Mouse (Mus musculus) small intestine, adult 2 months (tissue): ENCODE data around the gene Pcgf2. TPM values are rescaled to one million over a fixed set of nuclear protein-coding genes. Genes with fewer than 3 reads are reported as not detected.
"Not testable (repeated sequence)": the region's sequence is repeated elsewhere in the genome, so short reads cannot be mapped to it uniquely, and the experiment has no call there.

Experiments used
- H3K27ac ChIP-seq: fragments of 200-500 bp; 2 replicates; pipeline ENCODE4 v1.5.1; 2012; ENCODE audit warnings: low read depth, low read length, control low read depth, inconsistent platforms; ENCODE audit not compliant: insufficient read depth
- H3K27me3 ChIP-seq: fragments of 200-500 bp; 2 replicates; pipeline ENCODE4 v1.6.1; 2012; ENCODE audit warnings: mild to moderate bottlenecking, moderate library complexity, low read length, inconsistent platforms; ENCODE audit not compliant: control insufficient read depth, insufficient read depth
- H3K36me3 ChIP-seq: fragments of 200-500 bp; 2 replicates; pipeline ENCODE4 v1.6.1; 2012; ENCODE audit warnings: mild to moderate bottlenecking, low read length, control low read depth, inconsistent platforms; ENCODE audit not compliant: control insufficient read depth, insufficient read depth
- H3K4me1 ChIP-seq: fragments of 200-500 bp; 2 replicates; pipeline ENCODE4 v1.6.1; 2012; ENCODE audit warnings: low read length, inconsistent platforms, mixed read lengths; ENCODE audit not compliant: control insufficient read depth, insufficient read depth, insufficient read length
- H3K4me3 ChIP-seq: fragments of 200-500 bp; 2 replicates; pipeline ENCODE4 v1.5.1; 2012; ENCODE audit warnings: low read depth, mild to moderate bottlenecking, control low read depth, inconsistent platforms, low read length, moderate library complexity
- CTCF ChIP-seq: fragments of 200-500 bp; IDR thresholded peaks from 2 replicates; pipeline ENCODE4 v1.5.1; 2012; ENCODE audit warnings: low read depth, mild to moderate bottlenecking, control low read depth, inconsistent platforms, low read length, moderate library complexity, mixed read lengths; ENCODE audit not compliant: insufficient replicate concordance, insufficient read length; ENCODE audit errors: extremely low read depth
- POLR2A ChIP-seq: fragments of 200-500 bp; IDR thresholded peaks from 2 replicates; pipeline ENCODE4 v1.6.1; 2012; ENCODE audit warnings: low read depth, mild to moderate bottlenecking, control low read depth, inconsistent platforms, low read length, moderate library complexity
- WGBS: fragments of 180-500 bp; shearing (Covaris S2); methylation state at CpG from one replicate; pipeline ENCODE4 v1.1.7; 2018; 5-methylcytosine and 5-hydroxymethylcytosine counted together
- polyA plus RNA-seq: library from polyadenylated mRNA; depleted of rRNA; stranded (reverse); fragments of >200 nt; gene quantifications from 2 replicates; pipeline ENCODE4 v1.2.3, GENCODE M21; 2012

The Pcgf2 gene
- polyA plus RNA-seq, 1 experiment: 77.9 TPM

GRCm38 (mm10) chr11:97657184-97657945 lies 42.9 kb downstream of the Pcgf2 start:
- peaks cover 14% of the 10 kb centered on the region; the same call in 1 of the 2 replicates for H3K4me1 ChIP-seq
- WGBS: 57% methylated on average over 4 of the region's 6 CpGs

GRCm38 (mm10) chr11:97656269-97656971 lies 43.9 kb downstream of the Pcgf2 start:
- H3K4me3 ChIP-seq: no peak overlapping the region
- TF ChIP-seq POLR2A: no peak
- no peaks in the 10 kb centered on the region for H3K27me3 ChIP-seq
- 81% methylated on average over 14 of the region's 14 CpGs for WGBS
- H3K4me1 ChIP-seq: peaks cover 14% of the 10 kb centered on the region; the same call in 1 of the 2 replicates
- H3K36me3 ChIP-seq: peaks cover 1% of the 10 kb centered on the region; the same call in 1 of the 2 replicates
- H3K27ac ChIP-seq: no peak overlapping the region

More at GRCm38 (mm10) chr11:97657184-97657945, 42.9 kb downstream of the Pcgf2 start:
- Histone ChIP-seq H3K27ac (no peak overlapping the region), H3K4me3 (no peak overlapping the region), H3K27me3 (no peaks in the 10 kb centered on the region), H3K36me3 (peaks cover 1% of the 10 kb centered on the region; the same call in 1 of the 2 replicates)
- TF ChIP-seq POLR2A (no peak), CTCF (no peak)

- 85% methylated on average over 2 of the region's 2 CpGs for WGBS
- H3K27ac ChIP-seq: no peak overlapping the region
Measured at GRCm38 (mm10) chr11:97654210-97654609, 46.1 kb downstream of the Pcgf2 start.

GRCm38 (mm10) chr11:97653376-97653775 lies 46.9 kb downstream of the Pcgf2 start:
- not testable (repeated sequence) for H3K27ac ChIP-seq, H3K36me3 ChIP-seq, H3K27me3 ChIP-seq, H3K4me3 ChIP-seq, H3K4me1 ChIP-seq
- 87% methylated on average over 11 of the region's 11 CpGs for WGBS

More at GRCm38 (mm10) chr11:97654210-97654609, 46.1 kb downstream of the Pcgf2 start:
- Histone ChIP-seq H3K27me3 (no peaks in the 10 kb centered on the region), H3K36me3 (peaks cover 1% of the 10 kb centered on the region; the same call in 1 of the 2 replicates), H3K4me1 (peaks cover 5% of the 10 kb centered on the region; the same call in 1 of the 2 replicates), H3K4me3 (no peak overlapping the region)
- TF ChIP-seq CTCF: no peak
- TF ChIP-seq POLR2A: no peak

GRCm38 (mm10) chr11:97650341-97650740 lies 50.0 kb downstream of the Pcgf2 start:
- WGBS: 46% methylated on average over 5 of the region's 5 CpGs
- H3K27me3 ChIP-seq: no peaks in the 10 kb centered on the region
- no peak overlapping the region for H3K4me3 ChIP-seq
- no peak overlapping the region for H3K27ac ChIP-seq
- no peaks in the 10 kb centered on the region for H3K4me1 ChIP-seq
- no peak for TF ChIP-seq CTCF
- no peaks in the 10 kb centered on the region for H3K36me3 ChIP-seq

- H3K4me1 ChIP-seq, H3K4me3 ChIP-seq, H3K36me3 ChIP-seq, H3K27me3 ChIP-seq, H3K27ac ChIP-seq: not testable (repeated sequence)
- WGBS: 78% methylated on average over 4 of the region's 4 CpGs
Measured at GRCm38 (mm10) chr11:97648541-97648940, 51.8 kb downstream of the Pcgf2 start.

- Histone ChIP-seq H3K36me3 (no peaks in the 10 kb centered on the region), H3K4me3 (no peak overlapping the region), H3K27ac (no peak overlapping the region), H3K27me3 (no peaks in the 10 kb centered on the region), H3K4me1 (no peaks in the 10 kb centered on the region)
- 4% methylated on average over 6 of the region's 6 CpGs for WGBS
- no peak for TF ChIP-seq POLR2A
- TF ChIP-seq CTCF: peak; percentile 86; the same call in 1 of the 2 replicates
Measured at GRCm38 (mm10) chr11:97644834-97645233, 55.5 kb downstream of the Pcgf2 start.
